Mouse (Mus musculus): ENCODE measurements around the gene Hdac11.

GRCm38 (mm10) chr6:91172381-91172780 lies 15.9 kb downstream of the Hdac11 start:
- no peak for TF ChIP-seq CTCF (IDR thresholded peaks at IDR 0.05)
- TF ChIP-seq POLR2A (IDR thresholded peaks at IDR 0.05; ENCODE audit: insufficient read depth, low read depth, low read length): no peak
- TF ChIP-seq EP300 (IDR thresholded peaks at IDR 0.05; ENCODE audit: insufficient read depth, low read depth, low read length): no peak

Measured in heart, adult 2 months (tissue).